Mouse (Mus musculus) frontal cortex, postnatal 36 days (tissue): ENCODE data around the gene Nanos1.

Source experiments
- DNase-seq, 2 experiments: peaks; one replicate each; pipeline ENCODE4 v3.0.0; 2022; ENCODE audit warnings: low spot score in 2 of 2

Gene Nanos1

DNA sequence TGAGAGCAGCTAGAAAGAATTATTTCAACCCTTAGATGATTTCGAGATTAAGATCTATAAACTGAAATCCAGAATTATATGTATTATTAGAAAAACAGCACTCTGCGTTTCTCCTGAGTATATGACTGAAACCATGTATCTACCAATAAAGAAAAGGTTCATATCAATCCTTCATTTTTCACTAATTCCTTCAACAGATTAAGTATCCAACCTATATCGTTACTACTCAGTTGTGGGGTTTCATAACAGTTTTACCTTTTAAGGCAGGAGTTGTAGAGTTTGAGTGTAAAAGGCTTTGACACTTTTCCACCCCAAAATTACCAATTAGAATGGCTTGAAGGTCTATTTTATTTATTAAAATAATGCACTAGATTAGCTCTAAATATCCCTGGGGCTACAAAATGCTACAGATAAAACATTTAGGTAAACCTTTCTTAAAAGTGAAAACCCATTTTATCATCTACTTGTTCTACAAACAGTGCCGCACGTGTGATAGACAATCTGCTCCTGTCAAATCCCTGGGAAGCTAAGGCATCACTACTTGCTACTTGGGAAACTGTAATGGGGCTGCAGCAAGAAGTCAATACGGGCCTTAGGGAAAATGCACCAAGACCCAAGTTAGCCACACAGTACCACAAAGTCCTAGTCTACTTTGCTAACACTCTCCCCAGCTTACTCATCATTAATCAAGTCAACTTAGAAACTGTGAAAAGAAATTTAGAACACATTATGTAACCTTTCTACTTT lies 32.6 kb downstream of the Nanos1 start:
- no peak for DNase-seq

DNA sequence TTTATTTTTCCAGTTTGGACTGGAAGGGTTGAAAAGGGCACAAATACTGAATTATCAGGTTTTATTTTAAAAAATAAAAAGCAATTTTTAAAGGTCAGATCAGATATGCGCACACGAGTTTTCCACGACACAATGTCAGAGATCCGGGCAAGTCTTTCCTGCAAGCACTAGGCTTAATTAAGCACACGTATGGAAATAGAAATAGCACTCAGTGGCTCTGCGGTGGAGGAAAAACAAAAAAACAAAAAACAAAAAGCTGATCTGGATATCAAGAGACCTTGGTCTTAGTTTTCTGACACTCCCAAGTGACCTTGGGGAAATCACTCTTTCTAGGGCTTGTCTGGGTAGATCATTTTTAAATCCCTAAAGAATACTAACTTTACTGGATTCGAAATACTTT lies 33.7 kb downstream of the Nanos1 start:
- no peak for DNase-seq

DNA sequence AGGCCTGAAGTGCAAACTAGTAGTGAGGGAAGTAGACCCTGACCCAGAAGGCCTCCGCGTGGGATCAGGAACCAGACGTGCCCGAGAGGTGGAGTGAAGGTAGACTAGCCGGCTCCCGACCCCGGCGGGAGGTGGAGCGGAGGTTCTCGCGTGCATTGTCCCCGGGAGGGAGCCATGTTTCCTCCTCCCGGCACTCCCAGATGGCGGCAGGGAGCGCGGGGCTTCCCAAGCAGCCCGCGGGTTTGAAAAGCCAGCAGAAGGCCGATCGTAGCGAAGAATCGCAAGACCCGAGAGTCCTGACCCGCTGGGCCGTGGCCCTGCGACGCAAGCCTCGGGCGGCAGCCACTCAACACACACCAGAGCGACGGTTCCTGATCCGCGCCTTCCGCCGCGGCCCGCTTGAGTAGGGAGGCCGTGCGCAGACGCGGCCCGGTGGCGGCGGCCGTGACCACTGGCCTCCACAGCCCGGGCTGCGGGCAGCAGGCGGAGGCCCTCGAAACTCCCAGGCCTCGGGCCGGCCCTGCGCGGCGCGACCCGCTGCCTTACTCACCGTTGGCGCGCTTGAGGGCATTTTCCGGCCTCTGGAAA lies 34.2 kb downstream of the Nanos1 start:
- DNase-seq, result peak; percentile 36 to 37

DNA sequence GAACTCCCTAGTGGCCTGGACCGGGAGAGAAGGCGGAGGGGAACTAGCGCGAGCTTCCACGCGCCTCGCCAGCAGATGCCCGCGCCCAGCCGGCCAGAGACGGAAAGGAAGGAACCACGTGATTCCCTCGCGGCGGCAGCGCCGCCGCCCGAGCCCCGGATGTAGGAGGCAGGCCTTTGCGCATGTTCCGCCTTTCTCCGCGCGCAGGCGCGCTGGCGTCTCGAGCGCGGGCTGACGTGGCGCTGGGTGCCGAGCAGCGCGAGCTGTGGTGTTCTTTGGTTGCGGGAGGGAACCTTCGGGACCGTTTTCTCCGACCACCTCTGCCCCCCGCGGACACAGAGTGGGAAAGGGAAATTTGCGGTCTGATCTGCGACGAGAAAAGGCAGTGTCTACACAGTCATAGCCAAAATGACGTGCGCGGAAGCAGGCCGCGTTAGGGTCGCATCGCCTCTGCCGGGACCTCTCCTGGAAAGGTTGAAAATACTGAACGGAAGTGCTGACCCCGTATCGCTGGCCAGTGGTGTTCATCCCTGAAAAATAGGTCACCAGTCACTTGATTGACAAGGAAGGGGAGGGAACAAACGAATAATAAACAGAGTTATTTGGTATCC lies 34.9 kb downstream of the Nanos1 start, which contains the start of gene Eif3a:
TSS of gene Eif3a (minus strand) at position 108 of the 611 bp plus-strand sequence.
- DNase-seq, result peak; percentile 94 to 95

DNA sequence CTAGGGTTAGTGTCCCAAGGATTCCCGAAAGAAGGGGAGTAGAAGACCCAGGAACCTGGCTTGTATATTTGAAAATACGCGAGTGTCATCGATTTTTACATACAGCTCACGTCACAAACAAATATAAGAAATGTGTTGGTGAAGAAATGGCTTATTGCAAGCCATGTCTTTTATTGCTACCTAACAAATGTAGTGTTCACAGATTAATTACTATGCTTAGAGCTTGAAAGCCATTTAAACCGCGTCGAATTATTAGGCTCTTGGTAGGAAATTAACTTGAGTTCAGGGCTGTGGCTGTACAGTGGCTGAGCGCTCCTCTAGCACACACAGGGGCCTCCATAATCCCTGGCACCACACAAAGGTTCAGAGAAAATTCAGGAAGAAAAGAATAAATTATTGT lies 35.4 kb downstream of the Nanos1 start:
- no peak for DNase-seq

DNA sequence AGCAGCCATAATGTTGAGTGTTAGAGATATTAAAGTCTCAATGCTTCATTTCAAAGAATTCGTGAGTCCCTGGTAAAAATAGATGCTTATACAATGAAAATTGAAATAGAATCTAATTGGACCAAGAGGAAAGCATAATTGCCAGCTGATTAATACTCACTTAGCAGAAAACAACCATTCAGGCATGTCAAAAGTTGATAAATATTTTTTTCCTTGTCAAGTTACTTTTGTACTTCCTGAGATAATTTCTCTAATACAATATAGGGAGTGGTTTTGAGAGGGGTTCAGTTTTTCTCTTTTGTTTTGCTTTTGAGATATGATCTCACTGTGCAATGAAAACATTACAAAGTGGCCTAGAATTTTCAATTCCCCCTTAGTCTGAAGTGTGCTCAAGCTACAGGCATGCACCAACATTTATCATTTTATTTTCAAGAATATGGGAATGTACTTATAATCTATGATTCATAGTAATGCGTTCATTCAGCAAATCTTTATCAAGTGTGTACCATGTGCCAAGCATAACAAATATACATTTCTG lies 37.5 kb downstream of the Nanos1 start:
- DNase-seq, result no peak

DNA sequence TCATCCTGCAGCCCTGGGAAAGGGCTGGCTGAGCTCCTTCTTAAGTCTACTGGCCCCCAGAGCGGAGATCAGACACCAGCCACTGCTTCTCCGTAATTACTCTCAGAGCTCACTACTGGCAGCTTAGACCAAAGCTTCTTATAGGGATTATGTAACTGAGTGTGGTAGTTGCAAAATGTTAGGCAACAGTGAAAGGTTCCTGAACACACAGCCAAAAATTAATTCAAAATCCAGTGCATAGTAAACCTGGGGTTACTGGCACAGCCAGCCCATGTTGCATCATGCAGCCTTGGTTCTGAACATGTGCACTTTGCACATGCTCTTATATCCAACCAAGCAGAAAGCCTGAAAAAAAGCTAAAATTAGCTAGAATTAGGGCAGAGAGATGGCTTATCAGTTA lies 39.5 kb downstream of the Nanos1 start:
- no peak for DNase-seq

DNA sequence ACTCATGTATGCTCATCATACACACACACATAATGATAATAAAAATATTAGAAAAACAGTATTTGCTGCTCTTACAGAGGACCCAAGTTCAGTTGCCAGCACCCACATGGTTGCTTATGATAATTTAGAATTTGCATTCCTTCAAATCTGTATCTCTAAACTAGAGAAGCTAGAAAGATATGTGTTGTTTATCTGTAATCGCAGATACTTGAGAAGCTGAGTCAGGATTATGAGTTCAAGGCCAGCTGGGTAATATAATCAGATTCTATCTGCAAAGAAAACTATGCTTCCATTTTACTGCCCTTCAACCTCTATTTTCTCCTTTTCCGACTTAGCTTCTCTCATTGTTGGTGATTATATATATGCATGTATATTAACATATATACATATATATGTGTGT lies 41.6 kb downstream of the Nanos1 start:
- no peak for DNase-seq

DNA sequence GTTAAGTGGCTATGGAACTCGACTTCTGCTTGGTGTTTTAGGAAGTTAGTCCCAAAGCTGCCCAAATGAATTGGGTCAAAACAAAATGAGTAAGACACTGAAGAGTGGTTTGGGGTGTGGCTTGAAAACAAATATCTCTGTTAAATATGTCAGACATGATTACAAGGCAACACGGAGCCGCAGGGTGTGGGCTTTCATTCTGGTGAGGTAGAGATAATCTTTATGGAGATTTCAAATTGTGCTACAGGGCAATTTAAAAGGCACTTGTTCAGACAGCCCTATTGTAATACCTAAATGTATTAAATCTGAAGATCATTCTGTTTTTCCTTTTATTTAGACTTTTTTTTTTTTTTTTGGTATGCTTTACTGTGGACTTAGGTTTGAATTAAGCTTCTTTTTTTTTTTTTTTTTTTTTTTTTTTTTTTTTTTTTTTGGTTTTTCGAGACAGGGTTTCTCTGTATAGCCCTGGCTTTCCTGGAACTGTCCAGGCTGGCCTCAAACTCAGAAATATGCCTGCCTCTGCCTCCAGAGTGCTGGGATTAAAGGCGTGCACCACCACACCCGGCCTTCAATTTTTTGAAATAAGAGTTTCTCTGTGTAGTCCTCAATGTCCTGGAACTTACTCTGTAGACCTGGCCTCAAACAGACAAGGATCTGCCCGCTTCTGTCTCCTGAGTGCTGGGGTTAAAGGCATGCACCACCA lies 44.2 kb downstream of the Nanos1 start:
- no peak for DNase-seq

DNA sequence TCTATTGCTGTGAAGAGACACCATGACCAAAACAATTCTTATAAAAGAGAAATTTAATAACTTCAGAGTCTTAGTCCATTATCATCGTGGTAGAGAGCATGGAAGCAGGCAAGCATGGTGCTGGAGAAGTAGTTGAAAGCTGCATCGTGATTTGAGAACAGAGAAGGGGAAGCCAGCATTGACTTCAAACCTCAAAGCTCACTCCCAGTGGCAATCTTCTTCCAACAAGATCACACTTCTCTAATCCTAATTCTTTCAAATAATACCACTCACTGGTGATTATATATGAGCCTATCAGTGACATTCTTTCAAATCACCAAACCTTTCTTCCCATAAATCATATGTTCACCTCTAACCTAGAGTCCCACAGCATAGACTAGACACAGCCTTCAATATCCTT lies 49.1 kb downstream of the Nanos1 start:
- no peak for DNase-seq
